Mouse (Mus musculus) hindbrain, embryonic 15.5 days (tissue): ENCODE measurements around the gene Gatad2b. TPM values are rescaled to one million over a fixed set of nuclear protein-coding genes. Genes with fewer than 3 reads are reported as not detected.

ENCODE experiments used
- ATAC-seq: fragments of 200-750 bp; cut with Nextera tagmentation; 2 replicates; pipeline ENCODE4 v1.8.0; 2017; ENCODE audit warnings: low read depth, moderate number of reproducible peaks, moderate TSS enrichment; ENCODE audit not compliant: low FRiP score
- H3K27ac ChIP-seq: fragments of 300-500 bp; sonication (generic); replicated peaks from 2 replicates; pipeline ENCODE4 v1.5.1; 2015; ENCODE audit warnings: mild to moderate bottlenecking, inconsistent platforms
- H3K27me3 ChIP-seq: fragments of 300-500 bp; sonication (generic); 2 replicates; pipeline ENCODE4 v1.6.1; 2015; ENCODE audit warnings: control low read depth, inconsistent platforms
- H3K36me3 ChIP-seq: fragments of 300-500 bp; sonication (generic); 2 replicates; pipeline ENCODE4 v1.6.1; 2015; ENCODE audit warnings: control low read depth, inconsistent platforms
- H3K4me1 ChIP-seq: fragments of 300-500 bp; sonication (generic); replicated peaks from 2 replicates; pipeline ENCODE4 v1.6.1; 2015; ENCODE audit warnings: control low read depth, inconsistent platforms
- H3K4me2 ChIP-seq: fragments of 300-500 bp; sonication (generic); 2 replicates; pipeline ENCODE4 v1.6.1; 2015; ENCODE audit warnings: moderate library complexity, mild to moderate bottlenecking, inconsistent platforms
- H3K4me3 ChIP-seq: fragments of 300-500 bp; sonication (generic); 2 replicates; pipeline ENCODE4 v1.5.1; 2015; ENCODE audit warnings: mild to moderate bottlenecking, inconsistent platforms
- H3K9ac ChIP-seq: fragments of 300-500 bp; sonication (generic); 2 replicates; pipeline ENCODE4 v1.6.1; 2015; ENCODE audit warnings: inconsistent platforms
- H3K9me3 ChIP-seq: fragments of 300-500 bp; sonication (generic); 2 replicates; pipeline ENCODE4 v1.6.1; 2016; ENCODE audit warnings: control low read depth, inconsistent platforms
- WGBS: fragments of 180-500 bp; shearing (Covaris S2); methylation state at CpG from one replicate; pipeline ENCODE4 v1.1.7; 2015; 5-methylcytosine and 5-hydroxymethylcytosine counted together
- polyA plus RNA-seq: library from polyadenylated mRNA; unstranded; fragments of >200 nt; fragmentation: Nextera tagmentation; extraction: Ambion mirVana; gene quantifications from 2 replicates; pipeline ENCODE4 v1.2.1, GENCODE M21; 2015

The Gatad2b gene
- polyA plus RNA-seq, 1 experiment from 2014 or later: 11.1 TPM

DNA sequence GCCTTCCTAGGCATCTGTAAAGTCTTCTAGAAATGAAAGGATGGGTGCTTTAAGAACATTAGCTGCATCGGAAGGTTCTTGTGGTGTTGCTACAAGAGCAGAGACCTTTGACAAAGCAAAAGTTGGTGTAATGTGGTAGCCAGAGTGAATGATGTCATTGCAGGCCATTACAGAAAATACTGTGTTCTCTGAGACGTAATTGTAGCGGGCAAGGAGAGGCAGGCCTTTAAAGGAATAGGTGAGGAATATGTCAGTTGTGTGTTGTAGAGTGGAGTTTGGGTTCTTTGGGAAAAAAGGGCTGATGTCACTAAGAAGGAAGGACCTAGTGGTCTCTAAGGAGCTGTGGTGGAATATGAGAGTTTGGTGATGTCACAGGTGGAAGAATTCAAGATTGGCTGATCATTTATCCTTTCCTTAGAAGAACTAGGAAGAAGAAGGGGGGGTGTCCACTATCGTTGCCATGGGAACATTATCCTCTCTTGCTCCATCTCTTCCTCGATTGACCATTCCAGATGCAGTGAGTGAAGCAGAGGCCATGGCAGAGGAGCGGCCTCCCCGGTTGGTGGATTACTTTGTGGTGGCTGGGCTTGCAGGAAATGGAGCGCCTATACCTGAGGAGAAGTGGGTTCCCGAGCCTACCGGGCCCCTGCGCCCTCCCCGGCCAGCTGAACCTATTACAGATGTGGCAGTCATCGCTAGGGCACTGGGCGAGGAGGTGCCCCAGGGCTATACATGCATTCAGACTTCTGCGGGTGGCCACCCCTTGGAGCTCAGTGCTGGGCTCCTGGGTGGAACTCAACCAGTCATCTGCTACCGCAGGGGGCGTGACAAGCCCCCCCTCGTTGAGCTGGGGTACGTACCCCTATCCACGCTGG, 25.8 kb upstream of the Gatad2b start:
- no peak for ATAC-seq
- Histone ChIP-seq H3K27me3 (no peaks in the 10 kb centered on the region), H3K36me3 (peaks cover 16% of the 10 kb centered on the region), H3K4me1 (peaks cover 15% of the 10 kb centered on the region), H3K9ac (no peak overlapping the region), H3K9me3 (no peaks in the 10 kb centered on the region), H3K27ac (no peak overlapping the region), H3K4me3 (no peak overlapping the region), H3K4me2 (no peak overlapping the region; the same call in 1 of the 2 replicates)
- 92% methylated on average over 20 of the region's 20 CpGs for WGBS

GRCm38 (mm10) chr3:90268190-90268589, 24.8 kb upstream of the Gatad2b start:
- H3K4me1 ChIP-seq: peaks cover 15% of the 10 kb centered on the region
- H3K4me2 ChIP-seq: no peak overlapping the region
- no peak overlapping the region for H3K4me3 ChIP-seq
- no peak overlapping the region for H3K9ac ChIP-seq
- H3K9me3 ChIP-seq: no peaks in the 10 kb centered on the region
- no peak for ATAC-seq
- 97% methylated on average over 11 of the region's 11 CpGs for WGBS
- peaks cover 12% of the 10 kb centered on the region for H3K36me3 ChIP-seq
- H3K27ac ChIP-seq: no peak overlapping the region
- no peaks in the 10 kb centered on the region for H3K27me3 ChIP-seq

DNA sequence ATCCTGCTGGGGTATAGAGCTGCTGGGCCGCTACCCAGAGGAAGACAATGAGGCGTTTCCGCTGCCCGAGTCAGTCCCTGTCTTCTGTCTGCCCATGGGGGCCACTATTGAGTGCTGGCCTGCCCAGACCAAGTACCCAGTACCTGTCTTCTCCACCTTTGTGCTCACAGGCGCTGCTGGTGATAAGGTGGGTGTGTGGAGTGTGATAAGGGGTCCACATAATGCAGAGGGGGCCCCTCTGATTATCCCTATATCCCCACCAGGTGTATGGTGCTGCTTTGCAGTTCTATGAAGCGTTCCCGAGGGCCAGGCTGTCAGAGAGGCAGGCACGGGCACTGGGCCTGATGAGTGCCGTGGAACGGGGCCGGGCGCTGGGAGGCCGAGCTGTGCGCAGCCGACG, 24.0 kb upstream of the Gatad2b start:
- Histone ChIP-seq H3K9me3 (no peaks in the 10 kb centered on the region), H3K9ac (no peak overlapping the region), H3K4me3 (no peak overlapping the region), H3K27ac (no peak overlapping the region), H3K27me3 (no peaks in the 10 kb centered on the region), H3K4me2 (no peak overlapping the region), H3K4me1 (peaks cover 15% of the 10 kb centered on the region), H3K36me3 (peaks cover 16% of the 10 kb centered on the region)
- 87% methylated on average over 16 of the region's 16 CpGs for WGBS
- no peak for ATAC-seq

DNA sequence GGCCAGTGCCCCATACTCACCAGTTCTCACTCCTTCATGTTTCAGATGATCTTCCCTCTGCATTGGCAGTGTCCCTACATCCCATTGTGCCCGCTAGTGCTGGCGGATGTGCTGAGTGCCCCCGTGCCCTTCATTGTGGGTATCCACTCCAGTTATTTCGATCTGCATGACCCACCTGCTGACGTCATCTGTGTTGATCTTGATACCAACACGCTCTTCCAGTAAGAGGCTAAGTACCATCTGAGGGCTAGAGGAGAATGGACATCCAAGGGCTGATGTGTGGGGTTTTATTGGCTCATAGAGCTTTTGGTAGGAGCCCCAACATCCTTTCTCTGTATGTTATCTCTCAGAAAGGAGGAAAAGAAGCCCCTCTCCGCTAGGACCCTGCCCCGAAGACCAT, 22.2 kb upstream of the Gatad2b start:
- Histone ChIP-seq H3K9ac (no peak overlapping the region), H3K27ac (no peak overlapping the region), H3K4me3 (no peak overlapping the region), H3K27me3 (no peaks in the 10 kb centered on the region), H3K36me3 (peaks cover 20% of the 10 kb centered on the region), H3K4me1 (peaks cover 12% of the 10 kb centered on the region), H3K9me3 (no peaks in the 10 kb centered on the region), H3K4me2 (no peak overlapping the region)
- 94% methylated on average over 8 of the region's 8 CpGs for WGBS
- no peak for ATAC-seq

GRCm38 (mm10) chr3:90272170-90272569, 20.8 kb upstream of the Gatad2b start:
- Histone ChIP-seq H3K4me1 (no peaks in the 10 kb centered on the region), H3K27me3 (no peaks in the 10 kb centered on the region), H3K9ac (no peak overlapping the region), H3K4me3 (no peak overlapping the region), H3K9me3 (no peaks in the 10 kb centered on the region), H3K4me2 (no peak overlapping the region), H3K36me3 (peaks cover 20% of the 10 kb centered on the region), H3K27ac (no peak overlapping the region)
- no peak for ATAC-seq
- WGBS: 73% methylated on average over 9 of the region's 9 CpGs

DNA sequence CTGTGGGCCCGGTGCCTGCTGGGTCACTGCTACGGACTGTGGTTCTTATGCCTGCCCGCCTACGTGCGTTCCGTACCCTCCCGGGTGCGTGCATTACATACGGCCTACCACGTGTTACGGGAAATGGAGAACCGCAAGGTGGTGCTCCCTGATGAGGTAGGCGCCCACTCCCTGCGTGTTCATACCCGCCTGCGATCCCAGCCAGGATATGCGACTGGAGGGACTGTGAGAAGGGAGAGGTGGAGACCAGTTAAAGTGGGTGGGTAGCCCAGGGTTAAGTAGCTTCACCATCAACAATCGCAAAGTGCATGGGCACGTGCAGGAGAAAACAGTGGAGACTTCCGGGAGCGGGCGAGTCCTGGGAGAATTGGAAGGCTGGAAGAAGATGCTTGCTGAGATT, 19.1 kb upstream of the Gatad2b start:
- H3K4me3 ChIP-seq: no peak overlapping the region
- WGBS: 93% methylated on average over 22 of the region's 22 CpGs
- no peak overlapping the region for H3K27ac ChIP-seq
- no peak overlapping the region for H3K4me2 ChIP-seq
- no peaks in the 10 kb centered on the region for H3K9me3 ChIP-seq
- no peak overlapping the region for H3K9ac ChIP-seq
- H3K27me3 ChIP-seq: no peaks in the 10 kb centered on the region
- H3K36me3 ChIP-seq: peaks cover 29% of the 10 kb centered on the region
- ATAC-seq: no peak
- no peaks in the 10 kb centered on the region for H3K4me1 ChIP-seq

- Histone ChIP-seq H3K4me1 (no peaks in the 10 kb centered on the region), H3K9me3 (no peaks in the 10 kb centered on the region), H3K27me3 (no peaks in the 10 kb centered on the region), H3K27ac (no peak overlapping the region), H3K9ac (no peak overlapping the region), H3K36me3 (peaks cover 42% of the 10 kb centered on the region), H3K4me3 (no peak overlapping the region), H3K4me2 (no peak overlapping the region)
- 91% methylated on average over 11 of the region's 11 CpGs for WGBS
- no peak for ATAC-seq
These were observed 17.7 kb upstream of the Gatad2b start for GRCm38 (mm10) chr3:90275286-90275685.

- no peak overlapping the region for H3K4me2 ChIP-seq
- H3K36me3 ChIP-seq: peaks cover 52% of the 10 kb centered on the region
- no peak for ATAC-seq
- H3K4me1 ChIP-seq: no peaks in the 10 kb centered on the region
- 56% methylated on average over 15 of the region's 16 CpGs for WGBS
- H3K27ac ChIP-seq: no peak overlapping the region
- H3K27me3 ChIP-seq: no peaks in the 10 kb centered on the region
- H3K9ac ChIP-seq: no peak overlapping the region
- H3K9me3 ChIP-seq: no peaks in the 10 kb centered on the region
- no peak overlapping the region for H3K4me3 ChIP-seq
These were observed 16.1 kb upstream of the Gatad2b start for GRCm38 (mm10) chr3:90276858-90277257.

DNA sequence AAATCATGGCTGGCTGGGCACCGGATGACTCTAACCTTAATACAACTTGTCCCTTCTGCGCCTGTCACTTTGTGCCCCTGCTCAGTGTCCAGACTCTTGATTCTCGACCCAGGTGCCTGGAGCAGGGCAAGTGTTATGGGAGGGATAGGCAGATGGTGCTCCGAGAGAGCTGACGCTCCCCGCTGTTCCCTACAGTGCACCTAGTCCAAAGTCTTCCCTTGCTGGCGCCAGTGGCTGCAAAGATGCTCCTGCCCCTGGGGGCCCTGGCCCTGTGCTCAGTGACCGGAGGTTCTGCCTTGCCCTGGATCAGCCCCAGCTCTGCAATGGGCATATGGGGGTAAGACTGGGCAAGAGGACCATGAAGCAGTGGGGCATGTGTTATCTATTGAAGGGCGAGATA, 15.2 kb upstream of the Gatad2b start:
- Histone ChIP-seq H3K9ac (no peak overlapping the region), H3K9me3 (no peaks in the 10 kb centered on the region), H3K27ac (no peak overlapping the region), H3K4me3 (no peak overlapping the region), H3K4me2 (no peak overlapping the region), H3K27me3 (no peaks in the 10 kb centered on the region), H3K4me1 (no peaks in the 10 kb centered on the region), H3K36me3 (peaks cover 45% of the 10 kb centered on the region)
- WGBS: 92% methylated on average over 9 of the region's 9 CpGs
- ATAC-seq: no peak

DNA sequence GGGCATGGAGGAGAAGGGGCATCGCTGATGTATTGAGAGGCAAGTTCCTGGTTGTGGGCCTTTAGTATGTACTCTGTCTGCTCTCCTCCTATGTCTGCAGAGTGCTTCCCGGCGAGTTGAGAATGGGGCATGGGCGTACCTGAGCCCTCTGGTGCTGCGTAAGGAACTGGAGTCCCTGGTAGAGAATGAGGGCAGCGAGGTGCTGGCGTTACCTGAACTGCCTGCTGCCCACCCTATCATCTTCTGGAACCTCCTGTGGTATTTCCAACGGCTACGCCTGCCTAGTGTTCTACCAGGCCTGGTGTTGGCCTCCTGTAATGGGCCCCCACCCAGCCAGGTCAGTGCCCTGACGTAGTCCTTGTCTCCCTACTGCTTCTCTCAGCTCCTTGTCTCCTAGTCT, 14.8 kb upstream of the Gatad2b start:
- 97% methylated on average over 10 of the region's 10 CpGs for WGBS
- Histone ChIP-seq H3K9me3 (no peaks in the 10 kb centered on the region), H3K4me2 (no peak overlapping the region), H3K4me3 (no peak overlapping the region), H3K27me3 (no peaks in the 10 kb centered on the region), H3K27ac (no peak overlapping the region), H3K36me3 (peaks cover 43% of the 10 kb centered on the region), H3K4me1 (no peaks in the 10 kb centered on the region), H3K9ac (no peak overlapping the region)
- no peak for ATAC-seq

DNA sequence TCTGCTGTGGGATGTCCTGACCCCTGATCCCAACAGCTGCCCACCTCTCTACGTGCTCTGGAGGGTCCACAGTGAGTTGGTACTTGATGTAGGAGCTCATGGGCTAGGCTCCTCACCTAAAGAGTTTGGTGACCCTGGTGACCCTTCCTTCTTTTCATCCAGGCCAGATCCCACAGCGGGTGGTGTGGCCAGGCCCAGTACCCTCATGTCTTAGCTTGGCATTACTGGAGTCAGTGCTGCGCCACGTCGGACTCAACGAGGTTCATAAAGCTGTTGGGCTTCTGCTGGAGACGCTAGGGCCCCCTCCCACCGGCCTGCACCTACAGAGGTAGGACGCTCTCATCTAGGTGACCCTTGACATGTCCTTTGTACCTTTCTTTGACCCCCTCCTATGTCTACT, 13.8 kb upstream of the Gatad2b start:
- 93% methylated on average over 9 of the region's 9 CpGs for WGBS
- no peak overlapping the region for H3K4me3 ChIP-seq
- no peak overlapping the region for H3K27ac ChIP-seq
- no peak for ATAC-seq
- no peak overlapping the region for H3K4me2 ChIP-seq
- peaks cover 34% of the 10 kb centered on the region for H3K36me3 ChIP-seq
- no peaks in the 10 kb centered on the region for H3K27me3 ChIP-seq
- no peaks in the 10 kb centered on the region for H3K4me1 ChIP-seq
- H3K9me3 ChIP-seq: no peaks in the 10 kb centered on the region
- no peak overlapping the region for H3K9ac ChIP-seq

DNA sequence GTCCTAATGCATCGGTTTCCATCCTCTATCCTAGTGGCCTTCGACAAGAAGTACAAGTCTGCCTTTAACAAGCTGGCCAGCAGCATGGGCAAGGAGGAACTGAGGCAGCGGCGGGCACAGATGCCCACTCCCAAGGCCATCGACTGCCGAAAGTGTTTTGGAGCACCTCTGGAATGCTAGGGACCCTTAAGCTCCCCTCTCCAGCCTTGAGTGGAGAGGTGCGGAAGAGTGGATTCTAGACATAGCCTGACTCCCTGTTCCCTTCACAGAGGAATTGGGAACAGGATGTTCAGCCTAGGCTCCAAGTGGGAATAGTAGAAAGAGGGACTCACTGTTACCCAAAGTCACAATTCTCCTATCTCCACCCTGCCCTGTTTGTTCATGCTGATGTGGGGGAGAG, 13.2 kb upstream of the Gatad2b start:
- Histone ChIP-seq H3K36me3 (peaks cover 32% of the 10 kb centered on the region), H3K27me3 (no peaks in the 10 kb centered on the region), H3K27ac (no peak overlapping the region), H3K9ac (no peak overlapping the region), H3K4me2 (no peak overlapping the region), H3K4me1 (no peaks in the 10 kb centered on the region), H3K4me3 (no peak overlapping the region), H3K9me3 (no peaks in the 10 kb centered on the region)
- no peak for ATAC-seq
- 98% methylated on average over 7 of the region's 7 CpGs for WGBS

GRCm38 (mm10) chr3:90280708-90281107, 12.3 kb upstream of the Gatad2b start:
- 90% methylated on average over 9 of the region's 9 CpGs for whole genome bisulfite sequencing
- no peaks in the 10 kb centered on the region for H3K27me3 ChIP-seq

More at GRCm38 (mm10) chr3:90280708-90281107, 12.3 kb upstream of the Gatad2b start:
- ATAC-seq: no peak
- Histone ChIP-seq H3K4me3 (no peak overlapping the region), H3K36me3 (peaks cover 32% of the 10 kb centered on the region), H3K27ac (no peak overlapping the region), H3K4me2 (no peak overlapping the region), H3K9me3 (no peaks in the 10 kb centered on the region), H3K9ac (no peak overlapping the region), H3K4me1 (no peaks in the 10 kb centered on the region)
